Mouse (Mus musculus) hindbrain, embryonic 10.5 days (tissue): Measurements from ENCODE around the gene Chchd10. TPM values are rescaled to one million over a fixed set of nuclear protein-coding genes. Genes with fewer than 3 reads are reported as not detected.
"Not testable (repeated sequence)": the region's sequence is repeated elsewhere in the genome, so short reads cannot be mapped to it uniquely, and the experiment has no call there.

Source experiments
- DNase-seq: peaks from one replicate; pipeline ENCODE4 v3.0.0-alpha.2; 2017; ENCODE audit warnings: low spot score
- H3K27ac ChIP-seq: fragments of 300-500 bp; sonication (generic); 2 replicates; pipeline ENCODE4 v1.5.1; 2016; ENCODE audit warnings: mild to moderate bottlenecking, moderate library complexity
- H3K27me3 ChIP-seq: fragments of 300-500 bp; sonication (generic); 2 replicates; pipeline ENCODE4 v1.6.1; 2016; ENCODE audit warnings: mild to moderate bottlenecking; ENCODE audit not compliant: poor library complexity, insufficient read depth, severe bottlenecking
- H3K36me3 ChIP-seq: fragments of 300-500 bp; sonication (generic); 2 replicates; pipeline ENCODE4 v1.6.1; 2016; ENCODE audit warnings: mild to moderate bottlenecking, moderate library complexity
- H3K4me1 ChIP-seq: fragments of 300-500 bp; sonication (generic); replicated peaks from 2 replicates; pipeline ENCODE4 v1.6.1; 2016; ENCODE audit warnings: mild to moderate bottlenecking
- H3K4me3 ChIP-seq: fragments of 300-500 bp; sonication (generic); 2 replicates; pipeline ENCODE4 v1.5.1; 2016; ENCODE audit warnings: mild to moderate bottlenecking, moderate library complexity
- H3K9me3 ChIP-seq: fragments of 300-500 bp; sonication (generic); 2 replicates; pipeline ENCODE4 v1.6.1; 2016; ENCODE audit warnings: mild to moderate bottlenecking, moderate library complexity
- WGBS: fragments of 180-500 bp; shearing (Covaris S2); methylation state at CpG from one replicate; pipeline ENCODE4 v1.1.7; 2016; 5-methylcytosine and 5-hydroxymethylcytosine counted together
- polyA plus RNA-seq: library from polyadenylated mRNA; unstranded; fragments of >200 nt; fragmentation: Nextera tagmentation; extraction: Ambion mirVana; gene quantifications from 2 replicates; pipeline ENCODE4 v1.2.1, GENCODE M21; 2016

The Chchd10 gene
- 9.3 and 13.1 TPM in 2 replicates for polyA plus RNA-seq

GRCm38 (mm10) chr10:75932891-75933290 is at the start of gene Chchd10:
Chchd10 (plus strand) TSS chr10:75933130.
- peak within 1 kb of the TSS; percentile 91 for H3K27ac ChIP-seq
- WGBS: 21% methylated on average over 6 of the region's 6 CpGs
- peaks cover 56% of the 10 kb centered on the region for H3K4me1 ChIP-seq
- H3K4me3 ChIP-seq: peak within 1 kb of the TSS; percentile 70
- 0 out of 2 replicates have a peak, but pooled peaks cover 2% of the 10 kb centered on the region for H3K36me3 ChIP-seq
- no peak for DNase-seq
- H3K27me3 ChIP-seq: peaks cover 91% of the 10 kb centered on the region
- no peaks in the 10 kb centered on the region for H3K9me3 ChIP-seq

- no peaks in the 10 kb centered on the region for H3K9me3 ChIP-seq
- H3K27me3 ChIP-seq: no peaks in the 10 kb centered on the region
- peaks cover 26% of the 10 kb centered on the region for H3K4me1 ChIP-seq
- peak overlapping the region; percentile 74; the same call in 1 of the 2 replicates for H3K27ac ChIP-seq
- WGBS: 2% methylated on average over 10 of the region's 10 CpGs
- H3K4me3 ChIP-seq: peak overlapping the region; percentile 32
- H3K36me3 ChIP-seq: no peaks in the 10 kb centered on the region
- DNase-seq: peak; percentile 76
Observed at GRCm38 (mm10) chr10:75883232-75883552, 49.7 kb upstream of the Chchd10 start.

GRCm38 (mm10) chr10:75884742-75885141 is 48.2 kb upstream of the Chchd10 start:
- no peak overlapping the region for H3K4me3 ChIP-seq
- H3K27ac ChIP-seq: no peak overlapping the region
- WGBS: 94% methylated on average over 8 of the region's 8 CpGs
- H3K9me3 ChIP-seq: no peaks in the 10 kb centered on the region
- peaks cover 38% of the 10 kb centered on the region for H3K4me1 ChIP-seq
- H3K36me3 ChIP-seq: no peaks in the 10 kb centered on the region
- no peaks in the 10 kb centered on the region for H3K27me3 ChIP-seq
- DNase-seq: no peak

- not testable (repeated sequence) for H3K27ac ChIP-seq, DNase-seq, H3K9me3 ChIP-seq, H3K36me3 ChIP-seq, H3K4me3 ChIP-seq, H3K27me3 ChIP-seq
- peaks cover 25% of the 10 kb centered on the region for H3K4me1 ChIP-seq
- WGBS: 92% methylated on average over 5 of the region's 5 CpGs
Observed at GRCm38 (mm10) chr10:75887504-75887903, 45.4 kb upstream of the Chchd10 start.

GRCm38 (mm10) chr10:75889406-75890153 is 43.4 kb upstream of the Chchd10 start:
- no peaks in the 10 kb centered on the region for H3K27me3 ChIP-seq
- DNase-seq: no peak
- H3K27ac ChIP-seq: peak overlapping the region; percentile 13; the same call in 1 of the 2 replicates
- peaks cover 38% of the 10 kb centered on the region for H3K4me1 ChIP-seq
- 49% methylated on average over 8 of the region's 8 CpGs for WGBS
- peaks cover 13% of the 10 kb centered on the region for H3K36me3 ChIP-seq
- H3K4me3 ChIP-seq: no peak overlapping the region
- H3K9me3 ChIP-seq: no peaks in the 10 kb centered on the region

- peak within 1 kb of the TSS; percentile 64 for H3K27ac ChIP-seq
- peak; percentile 97 for DNase-seq
- 2% methylated on average over 51 of the region's 51 CpGs for WGBS
Observed at GRCm38 (mm10) chr10:75893089-75893750, 39.7 kb upstream of the Chchd10 start, which contains the start of gene Derl3. Derl3 (plus strand) TSS chr10:75893413.

GRCm38 (mm10) chr10:75894601-75895000 is 38.3 kb upstream of the Chchd10 start:
- Histone ChIP-seq H3K4me1 (peaks cover 37% of the 10 kb centered on the region), H3K36me3 (peaks cover 63% of the 10 kb centered on the region), H3K4me3 (no peak overlapping the region), H3K27me3 (no peaks in the 10 kb centered on the region), H3K9me3 (no peaks in the 10 kb centered on the region), H3K27ac (no peak overlapping the region)
- WGBS: 81% methylated on average over 6 of the region's 6 CpGs
- DNase-seq: no peak

More at GRCm38 (mm10) chr10:75893089-75893750, 39.7 kb upstream of the Chchd10 start, which contains the start of gene Derl3:
- Histone ChIP-seq H3K36me3 (peaks cover 49% of the 10 kb centered on the region), H3K27me3 (no peaks in the 10 kb centered on the region), H3K4me1 (peaks cover 46% of the 10 kb centered on the region), H3K4me3 (peak within 1 kb of the TSS; percentile 57), H3K9me3 (no peaks in the 10 kb centered on the region)

GRCm38 (mm10) chr10:75895730-75896129 is 37.2 kb upstream of the Chchd10 start:
- Histone ChIP-seq H3K9me3 (no peaks in the 10 kb centered on the region), H3K4me3 (no peak overlapping the region), H3K4me1 (peaks cover 31% of the 10 kb centered on the region), H3K36me3 (peaks cover 74% of the 10 kb centered on the region), H3K27ac (no peak overlapping the region), H3K27me3 (no peaks in the 10 kb centered on the region)
- no peak for DNase-seq
- WGBS: 99% methylated on average over 5 of the region's 5 CpGs

GRCm38 (mm10) chr10:75896208-75896607 is 36.7 kb upstream of the Chchd10 start:
- DNase-seq: no peak
- Histone ChIP-seq H3K4me3 (no peak overlapping the region), H3K9me3 (no peaks in the 10 kb centered on the region), H3K4me1 (peaks cover 31% of the 10 kb centered on the region), H3K27me3 (no peaks in the 10 kb centered on the region), H3K27ac (no peak overlapping the region), H3K36me3 (peaks cover 79% of the 10 kb centered on the region)
- 98% methylated on average over 1 of the region's 1 CpGs for WGBS

- H3K27me3 ChIP-seq: no peaks in the 10 kb centered on the region
- peaks cover 31% of the 10 kb centered on the region for H3K4me1 ChIP-seq
- DNase-seq: peak; percentile 72
- H3K4me3 ChIP-seq: no peak overlapping the region
- H3K27ac ChIP-seq: no peak overlapping the region
- 49% methylated on average over 6 of the region's 6 CpGs for WGBS
- H3K36me3 ChIP-seq: peaks cover 91% of the 10 kb centered on the region
- H3K9me3 ChIP-seq: no peaks in the 10 kb centered on the region
Observed at GRCm38 (mm10) chr10:75897373-75897772, 35.6 kb upstream of the Chchd10 start.

- H3K27ac ChIP-seq: no peak overlapping the region
- 84% methylated on average over 6 of the region's 6 CpGs for WGBS
- H3K36me3 ChIP-seq: peaks cover 98% of the 10 kb centered on the region
- peaks cover 24% of the 10 kb centered on the region for H3K4me1 ChIP-seq
- no peak for DNase-seq
- H3K27me3 ChIP-seq: no peaks in the 10 kb centered on the region
- H3K9me3 ChIP-seq: no peaks in the 10 kb centered on the region
- H3K4me3 ChIP-seq: no peak overlapping the region
Observed at GRCm38 (mm10) chr10:75898039-75898564, 34.8 kb upstream of the Chchd10 start.

GRCm38 (mm10) chr10:75898846-75899245 is 34.1 kb upstream of the Chchd10 start:
- H3K4me1 ChIP-seq: peaks cover 17% of the 10 kb centered on the region
- 84% methylated on average over 3 of the region's 3 CpGs for WGBS
- no peaks in the 10 kb centered on the region for H3K27me3 ChIP-seq
- no peak overlapping the region for H3K27ac ChIP-seq
- no peak for DNase-seq
- H3K4me3 ChIP-seq: no peak overlapping the region
- peaks cover 100% of the 10 kb centered on the region for H3K36me3 ChIP-seq
- H3K9me3 ChIP-seq: no peaks in the 10 kb centered on the region

GRCm38 (mm10) chr10:75904391-75904790 is 28.5 kb upstream of the Chchd10 start:
- DNase-seq: no peak
- Histone ChIP-seq H3K36me3 (peaks cover 99% of the 10 kb centered on the region), H3K4me3 (no peak overlapping the region), H3K9me3 (no peaks in the 10 kb centered on the region), H3K27me3 (no peaks in the 10 kb centered on the region), H3K27ac (no peak overlapping the region), H3K4me1 (no peaks in the 10 kb centered on the region)
- WGBS: 91% methylated on average over 5 of the region's 5 CpGs
